In genomic region chr3:144736831-144737230, GRCm38 (mm10) we compare ENCODE assay signal across 8 mouse cellular contexts. TPM values are rescaled to one million over a fixed set of nuclear protein-coding genes. Genes with fewer than 3 reads are reported as not detected.
DNase-seq lines count a peak whose midpoint lies in the region; ATAC-seq and TF ChIP-seq lines count a peak whose summit lies in the region.

No protein-coding gene starts in this region.

- H3K27ac ChIP-seq in kidney, adult 2 months (ENCODE audit: insufficient read depth, low read depth, low read length): no peak overlapping the region
- H3K27ac ChIP-seq in kidney, embryonic 15.5 days: no peak overlapping the region
- H3K27ac ChIP-seq in ES-E14 (ENCODE audit: insufficient read depth, low read depth, low read length, poor library complexity, severe bottlenecking): no peak overlapping the region
- no peak overlapping the region for H3K27ac ChIP-seq in forebrain, embryonic 14.5 days (ENCODE audit: low read depth, low read length)

- no peak for TF ChIP-seq POLR2A in kidney, adult 2 months (IDR thresholded peaks at IDR 0.05; ENCODE audit: low read depth, low read length)

- 33% methylated on average over 9 of the region's 9 CpGs for WGBS in kidney, adult 2 months
- 27% methylated on average over 9 of the region's 9 CpGs for WGBS in kidney, embryonic 15.5 days
- WGBS in forebrain, embryonic 14.5 days: 29% methylated on average over 9 of the region's 9 CpGs

- no peaks in the 10 kb centered on the region for H3K4me1 ChIP-seq in kidney, adult 2 months (ENCODE audit: control insufficient read depth, insufficient read depth, low read length)
- no peaks in the 10 kb centered on the region for H3K4me1 ChIP-seq in kidney, embryonic 15.5 days
- no peaks in the 10 kb centered on the region for H3K4me1 ChIP-seq in ES-E14 (ENCODE audit: control insufficient read depth in 2 of 2, insufficient read depth in 2 of 2, low read length in 2 of 2, poor library complexity in 1 of 2)
- no peaks in the 10 kb centered on the region for H3K4me1 ChIP-seq in forebrain, embryonic 14.5 days (ENCODE audit: control insufficient read depth, insufficient read depth, low read length)

- H3K4me3 ChIP-seq in kidney, adult 2 months (ENCODE audit: insufficient read depth, low read depth, low read length): no peak overlapping the region
- H3K4me3 ChIP-seq in kidney, embryonic 15.5 days (replicated peaks): no peak overlapping the region
- no peak overlapping the region for H3K4me3 ChIP-seq in ES-E14 (ENCODE audit: insufficient read depth in 1 of 2, low read depth in 1 of 2, low read length in 2 of 2, poor library complexity in 1 of 2, severe bottlenecking in 1 of 2)
- H3K4me3 ChIP-seq in forebrain, embryonic 14.5 days (ENCODE audit: low read depth, low read length): no peak overlapping the region

- no peak overlapping the region for H3K9ac ChIP-seq in kidney, embryonic 15.5 days
- H3K9ac ChIP-seq in ES-E14 (ENCODE audit: insufficient read depth, low read depth, low read length, poor library complexity, severe bottlenecking): no peak overlapping the region
- H3K9ac ChIP-seq in forebrain, embryonic 14.5 days (ENCODE audit: low read length): no peak overlapping the region

- no peak for ATAC-seq in CD4-positive, CD25-positive, alpha-beta regulatory T cell, adult 4 months
- ATAC-seq in kidney, embryonic 15.5 days (replicated peaks; ENCODE audit: low FRiP score): no peak
- ATAC-seq in forebrain, embryonic 14.5 days: peak; percentile 55; the same call in 1 of the 2 replicates

- H3K9me3 ChIP-seq in kidney, embryonic 15.5 days (replicated peaks): no peaks in the 10 kb centered on the region
- H3K9me3 ChIP-seq in ES-E14 (ENCODE audit: control insufficient read depth, insufficient read depth, low read depth, low read length): no peaks in the 10 kb centered on the region
- H3K9me3 ChIP-seq in forebrain, embryonic 14.5 days (replicated peaks; ENCODE audit: control insufficient read depth, low read length): no peaks in the 10 kb centered on the region

- H3K4me2 ChIP-seq in kidney, embryonic 15.5 days: no peak overlapping the region
- no peak overlapping the region for H3K4me2 ChIP-seq in forebrain, embryonic 14.5 days (ENCODE audit: low read length)

- no peaks in the 10 kb centered on the region for H3K27me3 ChIP-seq in kidney, adult 2 months (replicated peaks; ENCODE audit: control insufficient read depth, insufficient read depth, low read length)
- H3K27me3 ChIP-seq in kidney, embryonic 15.5 days: no peaks in the 10 kb centered on the region
- no peaks in the 10 kb centered on the region for H3K27me3 ChIP-seq in forebrain, embryonic 14.5 days (replicated peaks; ENCODE audit: control insufficient read depth, insufficient read depth, low read length)

- TF ChIP-seq CTCF in kidney, adult 2 months (conservative IDR thresholded peaks at IDR 0.05; ENCODE audit: insufficient read depth, insufficient read length, low read depth, low read length): peak; percentile 32

- in situ Hi-C loops in ES-E14 (cut with MboI; ENCODE audit: low sequenced_read_pairs in 2 of 2, unreplicated experiment in 2 of 2): no loop called here

- peak; percentile 45 for DNase-seq in CD4-positive, CD25-positive, alpha-beta regulatory T cell, adult 2 months (ENCODE audit: low read depth, low spot score)
- no peak for DNase-seq in kidney, adult 2 months
- peak; percentile 47 for DNase-seq in ES-E14 (ENCODE audit: low read depth, low spot score)
- DNase-seq in forebrain, embryonic 14.5 days (ENCODE audit: low spot score): peak; percentile 49
- DNase-seq in lung, postnatal 36 days: peak; percentile 58
- DNase-seq in c-Kit-positive CD71-positive TER-119-positive erythroid progenitor cells, embryonic 14.5 days (ENCODE audit: low spot score): no peak

- no peaks in the 10 kb centered on the region for H3K36me3 ChIP-seq in kidney, adult 2 months (ENCODE audit: control insufficient read depth, insufficient read depth, low read length)
- no peaks in the 10 kb centered on the region for H3K36me3 ChIP-seq in kidney, embryonic 15.5 days
- H3K36me3 ChIP-seq in ES-E14 (ENCODE audit: control insufficient read depth, insufficient read depth, low read length, poor library complexity, severe bottlenecking): no peaks in the 10 kb centered on the region
- H3K36me3 ChIP-seq in forebrain, embryonic 14.5 days (ENCODE audit: control insufficient read depth, insufficient read depth, low read length): no peaks in the 10 kb centered on the region

TF ChIP-seq in ES-E14, 5 proteins besides CTCF, POLR2A, EP300 and RAD21:
- TF ChIP-seq ZC3H11A (IDR thresholded peaks at IDR 0.05; ENCODE audit: borderline replicate concordance, low read depth, low read length): peak; percentile 36; the same call in 1 of the 2 replicates
- TF ChIP-seq MAFK (IDR thresholded peaks at IDR 0.05; ENCODE audit: insufficient read depth, low read depth, low read length): no peak
- no peak for TF ChIP-seq HCFC1 (IDR thresholded peaks at IDR 0.05; ENCODE audit: borderline replicate concordance, insufficient read depth, low read length)
- no peak for TF ChIP-seq CHD2 (IDR thresholded peaks at IDR 0.05; ENCODE audit: low read depth, low read length)
- no peak for TF ChIP-seq ZNF384 (IDR thresholded peaks at IDR 0.05; ENCODE audit: low read depth, low read length)

RNA-seq across cellular contexts. Expression of gene Sh3glb1, which starts 16.7 kb away (rescaled TPM):
- 10 to 100 TPM; 43.3 to 59.8 TPM for polyA plus RNA-seq in CD4-positive, CD25-positive, alpha-beta regulatory T cell, adult 4 months (2017; shearing (Covaris generic))
- polyA plus RNA-seq in kidney, adult 2 months (2012; rRNA removed): 15.9 and 23.8 TPM in 2 replicates
- 92.7 and 104 TPM in 2 replicates for polyA plus RNA-seq in kidney, embryonic 15.5 days (2015; fragmentation: Nextera tagmentation; extraction: Ambion mirVana)
- total RNA-seq in ES-E14 (2012; rRNA removed): 19.4 and 36.2 TPM in 2 replicates
- 84.7 and 99.5 TPM in 2 replicates for polyA plus RNA-seq in forebrain, embryonic 14.5 days (2014; fragmentation: Nextera tagmentation; extraction: Ambion mirVana)

RNA-seq across cellular contexts. Expression of gene Clca3a1, which starts 23.9 kb away (rescaled TPM):
- under 1 TPM in 1 of 2 experiments, not detected in 1; 0.09 TPM for polyA plus RNA-seq in CD4-positive, CD25-positive, alpha-beta regulatory T cell, adult 4 months (2017; shearing (Covaris generic))
- polyA plus RNA-seq in kidney, adult 2 months (2012; rRNA removed): 3.0 and 4.3 TPM in 2 replicates
- polyA plus RNA-seq in kidney, embryonic 15.5 days (2015; fragmentation: Nextera tagmentation; extraction: Ambion mirVana): 10.4 and 11.4 TPM in 2 replicates
- 0.21 and 0.45 TPM in 2 replicates for total RNA-seq in ES-E14 (2012; rRNA removed)
- 0.38 and 0.47 TPM in 2 replicates for polyA plus RNA-seq in forebrain, embryonic 14.5 days (2014; fragmentation: Nextera tagmentation; extraction: Ambion mirVana)

Comparison
In these comparisons a context has a peak if more than half of its experiments do, and no peak if none do; other contexts are left out.
1. DNase-seq: peak in CD4-positive, CD25-positive, alpha-beta regulatory T cell, adult 2 months (single experiment), ES-E14 (single experiment), forebrain, embryonic 14.5 days (single experiment) and lung, postnatal 36 days (single experiment); none in kidney, adult 2 months (single experiment) and c-Kit-positive CD71-positive TER-119-positive erythroid progenitor cells, embryonic 14.5 days (single experiment).